Mouse (Mus musculus) limb, embryonic 15.5 days (tissue): ENCODE results near the gene Gm20481. TPM values are rescaled to one million over a fixed set of nuclear protein-coding genes. Genes with fewer than 3 reads are reported as not detected.
"Not testable (repeated sequence)": the region's sequence is repeated elsewhere in the genome, so short reads cannot be mapped to it uniquely, and the experiment has no call there.

Source experiments
- ATAC-seq: fragments of 200-750 bp; cut with Nextera tagmentation; 2 replicates; pipeline ENCODE4 v1.8.0; 2017; ENCODE audit warnings: low read depth, moderate TSS enrichment; ENCODE audit not compliant: insufficient number of reproducible peaks, low FRiP score, low TSS enrichment
- H3K27ac ChIP-seq: fragments of 300-500 bp; sonication (generic); 2 replicates; pipeline ENCODE4 v1.5.1; 2015; ENCODE audit warnings: moderate library complexity, mild to moderate bottlenecking, inconsistent platforms
- H3K27me3 ChIP-seq: fragments of 300-500 bp; sonication (generic); 2 replicates; pipeline ENCODE4 v1.6.1; 2015; ENCODE audit warnings: inconsistent platforms
- H3K36me3 ChIP-seq: fragments of 300-500 bp; sonication (generic); 2 replicates; pipeline ENCODE4 v1.6.1; 2015; ENCODE audit warnings: inconsistent platforms
- H3K4me1 ChIP-seq: fragments of 300-500 bp; sonication (generic); 2 replicates; pipeline ENCODE4 v1.6.1; 2015; ENCODE audit warnings: inconsistent platforms
- H3K4me2 ChIP-seq: fragments of 300-500 bp; sonication (generic); 2 replicates; pipeline ENCODE4 v1.6.1; 2015; ENCODE audit warnings: mild to moderate bottlenecking, inconsistent platforms
- H3K4me3 ChIP-seq: fragments of 300-500 bp; sonication (generic); 2 replicates; pipeline ENCODE4 v1.5.1; 2015; ENCODE audit warnings: mild to moderate bottlenecking, inconsistent platforms
- H3K9ac ChIP-seq: fragments of 300-500 bp; sonication (generic); 2 replicates; pipeline ENCODE4 v1.6.1; 2015; ENCODE audit warnings: inconsistent platforms
- H3K9me3 ChIP-seq: fragments of 300-500 bp; sonication (generic); 2 replicates; pipeline ENCODE4 v1.6.1; 2016; ENCODE audit warnings: inconsistent platforms
- WGBS: fragments of 180-500 bp; shearing (Covaris S2); methylation state at CpG from one replicate; pipeline ENCODE4 v1.1.7; 2015; 5-methylcytosine and 5-hydroxymethylcytosine counted together
- polyA plus RNA-seq: library from polyadenylated mRNA; unstranded; fragments of >200 nt; fragmentation: Nextera tagmentation; extraction: Ambion mirVana; gene quantifications from 2 replicates; pipeline ENCODE4 v1.2.1, GENCODE M21; 2015

Gm20481 gene
- polyA plus RNA-seq, 1 experiment from 2014 or later, result not detected

GRCm38 (mm10) chr17:34981690-34982180 lies 12.0 kb downstream of the Gm20481 start, which contains the start of gene Lsm2:
Gene Lsm2 (plus strand): TSS chr17:34981862.
- Histone ChIP-seq H3K4me3 (peak within 1 kb of the TSS; percentile 87), H3K4me2 (peak within 1 kb of the TSS; percentile 83), H3K9ac (peak within 1 kb of the TSS; percentile 91), H3K4me1 (peaks cover 21% of the 10 kb centered on the region), H3K27me3 (no peaks in the 10 kb centered on the region), H3K36me3 (peaks cover 19% of the 10 kb centered on the region), H3K27ac (peak within 1 kb of the TSS; percentile 100), H3K9me3 (no peaks in the 10 kb centered on the region)
- ATAC-seq, result peak; percentile 88
- WGBS, result under 1% methylated on average over 58 of the region's 58 CpGs

GRCm38 (mm10) chr17:34982328-34982727 lies 12.6 kb downstream of the Gm20481 start:
- 0% methylated on average over 15 of the region's 15 CpGs for WGBS
- Histone ChIP-seq H3K4me3 (peak overlapping the region; percentile 87), H3K27me3 (no peaks in the 10 kb centered on the region), H3K9ac (peak overlapping the region; percentile 91), H3K4me2 (peak overlapping the region; percentile 83), H3K9me3 (no peaks in the 10 kb centered on the region), H3K4me1 (peaks cover 21% of the 10 kb centered on the region), H3K36me3 (peaks cover 19% of the 10 kb centered on the region), H3K27ac (peak overlapping the region; percentile 100)
- ATAC-seq, result no peak

GRCm38 (mm10) chr17:34984218-34984617 lies 14.5 kb downstream of the Gm20481 start:
- no peak for ATAC-seq
- no peaks in the 10 kb centered on the region for H3K9me3 ChIP-seq
- no peak overlapping the region for H3K9ac ChIP-seq
- no peaks in the 10 kb centered on the region for H3K27me3 ChIP-seq
- no peak overlapping the region for H3K27ac ChIP-seq
- H3K4me3 ChIP-seq, result no peak overlapping the region
- no peak overlapping the region for H3K4me2 ChIP-seq
- WGBS, result 74% methylated on average over 2 of the region's 2 CpGs
- peaks cover 21% of the 10 kb centered on the region for H3K4me1 ChIP-seq
- peaks cover 24% of the 10 kb centered on the region for H3K36me3 ChIP-seq

- H3K9me3 ChIP-seq, result no peaks in the 10 kb centered on the region
- peaks cover 35% of the 10 kb centered on the region; the same call in 1 of the 2 replicates for H3K36me3 ChIP-seq
- H3K9ac ChIP-seq, result no peak overlapping the region
- H3K27ac ChIP-seq, result no peak overlapping the region
- H3K4me2 ChIP-seq, result no peak overlapping the region
- H3K27me3 ChIP-seq, result no peaks in the 10 kb centered on the region
- ATAC-seq, result no peak
- H3K4me1 ChIP-seq, result peaks cover 11% of the 10 kb centered on the region
- no peak overlapping the region for H3K4me3 ChIP-seq
Measured at GRCm38 (mm10) chr17:34994751-34995150, 25.0 kb downstream of the Gm20481 start.

- Histone ChIP-seq H3K36me3 (peaks cover 35% of the 10 kb centered on the region; the same call in 1 of the 2 replicates), H3K4me1 (peaks cover 15% of the 10 kb centered on the region)
- H3K9me3 ChIP-seq, H3K9ac ChIP-seq, H3K27me3 ChIP-seq, H3K4me2 ChIP-seq, H3K4me3 ChIP-seq, H3K27ac ChIP-seq, ATAC-seq: not testable (repeated sequence)
- 88% methylated on average over 4 of the region's 4 CpGs for WGBS
Measured at GRCm38 (mm10) chr17:34995192-34995591, 25.5 kb downstream of the Gm20481 start.

- H3K4me1 ChIP-seq, result peaks cover 15% of the 10 kb centered on the region
Measured at GRCm38 (mm10) chr17:34995927-34996326, 26.2 kb downstream of the Gm20481 start.

GRCm38 (mm10) chr17:34996411-34997141 lies 26.9 kb downstream of the Gm20481 start:
- no peak for ATAC-seq
- H3K9ac ChIP-seq, result no peak overlapping the region
- H3K9me3 ChIP-seq, result no peaks in the 10 kb centered on the region
- no peaks in the 10 kb centered on the region for H3K27me3 ChIP-seq
- H3K4me1 ChIP-seq, result peaks cover 15% of the 10 kb centered on the region
- WGBS, result 92% methylated on average over 13 of the region's 14 CpGs
- no peak overlapping the region for H3K4me2 ChIP-seq
- H3K4me3 ChIP-seq, result no peak overlapping the region
- H3K27ac ChIP-seq, result no peak overlapping the region
- peaks cover 30% of the 10 kb centered on the region; the same call in 1 of the 2 replicates for H3K36me3 ChIP-seq

More at GRCm38 (mm10) chr17:34995927-34996326, 26.2 kb downstream of the Gm20481 start:
- not testable (repeated sequence) for H3K4me2 ChIP-seq, H3K4me3 ChIP-seq, H3K9me3 ChIP-seq, H3K9ac ChIP-seq, H3K27me3 ChIP-seq, H3K27ac ChIP-seq, ATAC-seq
- peaks cover 35% of the 10 kb centered on the region; the same call in 1 of the 2 replicates for H3K36me3 ChIP-seq
- 95% methylated on average over 4 of the region's 4 CpGs for WGBS

- no peak overlapping the region for H3K27ac ChIP-seq
- H3K4me1 ChIP-seq, result peaks cover 19% of the 10 kb centered on the region
- WGBS, result 92% methylated on average over 5 of the region's 5 CpGs
- no peak overlapping the region for H3K4me3 ChIP-seq
- H3K36me3 ChIP-seq, result peaks cover 25% of the 10 kb centered on the region; the same call in 1 of the 2 replicates
- H3K27me3 ChIP-seq, result no peaks in the 10 kb centered on the region
- no peak overlapping the region for H3K4me2 ChIP-seq
- H3K9ac ChIP-seq, result no peak overlapping the region
- no peak for ATAC-seq
- H3K9me3 ChIP-seq, result no peaks in the 10 kb centered on the region
Measured at GRCm38 (mm10) chr17:34997142-34997483, 27.4 kb downstream of the Gm20481 start.

- Histone ChIP-seq H3K9ac (0 out of 2 replicates have a peak overlapping the region, but pooled peaks have one; percentile 28), H3K4me2 (peak overlapping the region; percentile 95; the same call in 1 of the 2 replicates), H3K27me3 (no peaks in the 10 kb centered on the region), H3K9me3 (no peaks in the 10 kb centered on the region), H3K27ac (no peak overlapping the region), H3K4me3 (peak overlapping the region; percentile 93), H3K36me3 (peaks cover 24% of the 10 kb centered on the region; the same call in 1 of the 2 replicates), H3K4me1 (peaks cover 33% of the 10 kb centered on the region)
- WGBS, result 87% methylated on average over 15 of the region's 15 CpGs
- ATAC-seq, result no peak
Measured at GRCm38 (mm10) chr17:34998526-34999430, 29.1 kb downstream of the Gm20481 start.

GRCm38 (mm10) chr17:34999871-35000716 lies 30.4 kb downstream of the Gm20481 start:
- not testable (repeated sequence) for ATAC-seq, H3K9me3 ChIP-seq, H3K27me3 ChIP-seq
- Histone ChIP-seq H3K4me2 (peak overlapping the region; percentile 95), H3K27ac (peak overlapping the region; percentile 99), H3K36me3 (peaks cover 36% of the 10 kb centered on the region), H3K4me3 (peak overlapping the region; percentile 93), H3K9ac (peak overlapping the region; percentile 94), H3K4me1 (peaks cover 33% of the 10 kb centered on the region)
- 19% methylated on average over 30 of the region's 32 CpGs for WGBS
